Mouse (Mus musculus): ENCODE measurements around the gene Dlx1.

Gene Dlx1

GRCm38 (mm10) chr2:71528014-71528713, at the start of gene Dlx1:
TSS of gene Dlx1 (plus strand) at chr2:71528113.
- DNase-seq (ENCODE audit: low read depth, low spot score) = no peak

DNA sequence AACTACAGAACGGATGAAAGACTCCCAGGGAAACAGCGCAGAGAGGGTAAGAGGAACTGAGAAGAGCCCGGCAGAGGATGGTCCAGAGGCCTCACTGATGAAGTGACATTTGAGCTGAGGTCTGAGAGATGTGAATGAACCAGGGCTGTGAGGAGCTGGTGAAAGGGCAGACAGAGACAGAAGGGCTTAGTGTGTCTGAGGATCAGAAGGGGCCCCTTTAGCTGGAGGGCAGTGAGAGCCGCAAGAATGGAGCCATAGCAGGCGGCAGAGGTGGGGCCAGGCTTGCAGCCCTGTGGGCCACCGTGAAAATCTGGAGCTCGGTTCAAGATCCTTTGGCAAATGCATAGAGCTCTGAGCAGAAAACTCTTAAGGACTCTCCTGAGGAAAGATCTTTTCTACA, 48.0 kb upstream of the Dlx1 start:
- DNase-seq (ENCODE audit: low read depth, low spot score) = no peak

- DNase-seq (ENCODE audit: low read depth, low spot score) = no peak
Measured at GRCm38 (mm10) chr2:71481825-71482224, 46.1 kb upstream of the Dlx1 start.

GRCm38 (mm10) chr2:71483046-71483716, 44.7 kb upstream of the Dlx1 start:
- DNase-seq (ENCODE audit: low read depth, low spot score) = no peak

DNA sequence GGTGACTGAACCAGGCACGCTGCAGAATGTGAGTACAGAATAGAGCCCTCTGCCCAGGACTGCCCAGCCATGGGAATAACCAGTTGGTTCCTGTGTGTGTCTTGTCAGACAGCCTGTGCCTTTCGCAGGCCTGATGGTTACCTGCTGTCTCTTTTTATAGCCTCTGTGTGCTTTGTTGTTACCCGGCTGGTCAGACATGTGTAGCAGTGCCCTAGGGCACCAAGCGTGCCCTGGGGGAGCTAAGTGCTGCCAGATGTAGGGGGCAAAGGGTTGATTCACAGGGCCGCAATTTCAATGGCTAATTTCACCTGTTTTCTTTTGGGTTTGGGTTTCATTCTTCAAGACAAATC, 44.2 kb upstream of the Dlx1 start:
- DNase-seq (ENCODE audit: low read depth, low spot score) = no peak

DNA sequence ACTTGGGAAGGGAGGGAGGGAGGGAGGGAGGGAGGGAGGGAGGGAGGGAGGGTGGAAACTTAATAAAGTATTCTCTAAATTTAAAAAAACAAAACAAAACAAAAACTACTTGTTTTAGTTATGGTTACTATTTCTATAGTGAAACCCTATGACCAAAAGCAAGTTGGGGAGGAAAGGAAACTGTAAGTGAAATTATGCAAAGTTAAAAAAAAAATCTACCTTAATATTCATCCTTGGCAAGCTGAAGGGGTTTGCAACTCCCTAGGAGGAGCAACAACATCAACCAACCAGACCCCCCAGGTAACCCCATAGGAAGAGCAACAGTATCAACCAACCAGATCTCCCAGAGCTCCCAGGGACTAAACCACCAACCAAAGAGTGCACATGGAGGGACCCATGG, 36.6 kb upstream of the Dlx1 start:
- no peak for DNase-seq (ENCODE audit: low read depth, low spot score)

DNA sequence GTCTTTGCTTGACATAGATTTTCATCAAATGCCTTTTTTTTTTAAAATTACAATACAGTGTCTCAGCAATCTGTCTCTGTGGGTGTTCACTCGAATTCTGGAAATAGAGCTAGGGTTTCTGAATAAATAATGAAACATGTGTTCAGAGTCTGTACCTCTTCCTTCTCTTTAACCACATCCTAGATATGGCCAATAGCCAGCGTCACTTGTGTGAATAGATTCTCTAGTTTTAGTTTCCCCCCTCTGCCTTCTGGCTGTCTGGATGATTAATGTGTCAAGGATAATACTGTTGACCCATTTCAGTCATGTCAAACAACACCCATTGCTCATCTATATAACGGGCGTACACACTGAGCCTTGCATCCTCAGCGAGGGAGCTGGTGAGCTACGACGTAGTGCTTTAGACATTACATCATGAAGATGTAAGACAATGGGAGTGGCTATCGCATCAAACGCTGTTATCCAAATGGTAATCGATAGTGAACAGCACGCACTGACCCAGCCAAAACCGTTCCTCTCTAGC, 34.7 kb upstream of the Dlx1 start:
- DNase-seq (ENCODE audit: low read depth, low spot score) = no peak

DNA sequence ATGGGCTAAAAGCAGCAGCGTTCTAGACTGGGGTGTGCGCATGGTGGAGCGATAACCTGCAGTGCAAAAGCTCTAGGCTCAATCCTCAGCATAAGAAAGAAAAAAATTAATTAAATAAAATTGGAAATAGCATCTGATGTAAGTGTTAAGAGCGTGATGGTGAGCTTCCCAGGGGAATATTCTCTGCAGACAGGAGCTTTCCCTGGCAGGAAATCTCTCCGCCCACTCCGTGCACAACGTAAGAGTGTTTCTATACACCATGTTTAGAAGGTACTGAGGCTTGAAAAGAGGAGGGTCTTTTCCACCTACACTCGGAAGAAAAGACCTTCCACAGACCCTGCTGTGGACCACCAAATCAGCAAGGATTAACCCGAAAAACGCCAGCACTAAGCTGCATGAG, 33.4 kb upstream of the Dlx1 start:
- DNase-seq (ENCODE audit: low read depth, low spot score) = no peak

- DNase-seq (ENCODE audit: low read depth, low spot score) = no peak
Measured at GRCm38 (mm10) chr2:71494971-71495370, 32.9 kb upstream of the Dlx1 start.

DNA sequence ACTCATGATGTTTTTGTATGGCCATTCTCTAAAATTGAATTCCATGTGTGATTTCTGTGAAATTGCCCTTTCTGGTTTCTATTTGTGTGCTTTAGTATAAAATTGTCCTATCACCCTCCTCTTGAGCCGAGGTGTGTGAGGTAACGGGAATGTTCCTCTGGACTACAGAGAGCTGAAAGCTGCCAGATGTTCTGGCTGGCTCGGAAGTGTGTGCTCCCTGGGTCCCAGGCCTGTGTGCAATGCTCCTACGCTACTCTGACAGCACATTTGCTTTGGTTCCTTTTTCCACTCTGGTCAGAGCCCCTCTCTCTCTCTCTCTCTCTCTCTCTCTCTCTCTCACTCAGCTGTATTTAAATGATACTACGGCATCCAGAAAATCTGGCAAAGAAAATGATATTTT, 30.7 kb upstream of the Dlx1 start:
- DNase-seq (ENCODE audit: low read depth, low spot score) = no peak

DNA sequence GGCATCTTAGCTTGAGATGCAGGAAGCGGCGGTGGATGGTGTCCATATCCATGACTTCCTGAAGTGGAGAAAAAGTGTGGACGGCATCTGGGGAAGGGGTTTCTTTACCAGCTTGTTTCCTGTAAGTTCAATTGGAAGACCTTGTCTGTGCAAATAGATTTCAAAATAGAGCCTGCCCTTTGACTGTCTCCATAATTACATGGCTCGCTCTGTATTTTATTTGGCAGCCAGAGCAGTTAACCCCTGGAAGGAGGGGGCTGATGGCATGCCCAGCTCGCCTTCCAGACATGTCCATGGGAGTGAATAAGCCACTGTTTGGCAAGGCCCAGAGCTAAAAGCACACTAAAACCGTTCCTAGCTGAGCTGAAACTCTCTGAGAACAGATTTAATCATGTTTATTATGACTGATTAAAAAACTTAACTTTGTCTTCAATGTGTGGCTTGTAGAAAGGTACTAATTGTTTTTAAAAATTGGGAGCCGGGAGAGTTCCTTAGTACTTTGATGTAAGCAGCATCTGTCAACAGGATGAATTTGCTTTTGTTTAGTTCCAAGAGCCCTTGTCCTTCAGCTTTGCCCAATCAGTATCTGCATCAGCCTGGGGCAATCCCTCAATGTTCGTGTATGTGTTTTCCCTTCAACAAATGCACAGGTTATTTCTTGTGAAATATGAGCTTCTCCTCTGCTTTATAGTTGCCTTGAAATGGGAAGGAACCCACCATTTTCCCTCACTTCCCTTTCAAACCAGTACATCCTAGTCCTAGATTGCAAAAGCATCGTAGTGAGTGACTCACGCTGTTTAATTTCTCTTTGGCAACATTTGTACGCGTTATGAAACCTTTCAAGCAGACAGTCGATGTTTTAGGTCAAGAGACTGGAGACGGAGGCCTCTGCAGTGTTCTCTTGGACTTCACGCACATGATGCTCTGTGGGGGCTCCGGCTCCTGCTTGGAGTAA, 28.4 kb upstream of the Dlx1 start:
- DNase-seq (ENCODE audit: low read depth, low spot score) = peak; percentile 11

DNA sequence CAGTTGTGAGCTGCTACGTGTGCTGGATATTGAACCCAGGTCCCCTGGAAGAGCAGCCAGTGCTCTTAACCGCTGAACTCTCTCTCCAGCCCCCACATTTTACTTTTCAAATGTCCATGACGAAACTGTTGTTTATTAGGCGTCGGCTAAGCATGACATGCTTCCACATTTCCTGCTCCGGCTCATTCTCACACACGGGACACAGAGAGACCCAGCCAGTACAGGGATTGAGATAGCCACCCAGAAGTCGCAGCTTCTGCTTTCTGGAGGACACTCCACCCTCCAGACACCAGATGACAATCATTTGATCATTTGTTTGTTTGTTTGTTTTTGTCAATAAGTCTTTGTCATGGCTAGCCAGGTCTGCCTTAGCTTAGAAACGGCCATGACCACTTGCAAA, 23.1 kb upstream of the Dlx1 start:
- no peak for DNase-seq (ENCODE audit: low read depth, low spot score)

- no peak for DNase-seq (ENCODE audit: low read depth, low spot score)
Measured at GRCm38 (mm10) chr2:71511209-71511608, 16.7 kb upstream of the Dlx1 start.

GRCm38 (mm10) chr2:71512326-71512725, 15.6 kb upstream of the Dlx1 start:
- DNase-seq (ENCODE audit: low read depth, low spot score) = no peak

DNA sequence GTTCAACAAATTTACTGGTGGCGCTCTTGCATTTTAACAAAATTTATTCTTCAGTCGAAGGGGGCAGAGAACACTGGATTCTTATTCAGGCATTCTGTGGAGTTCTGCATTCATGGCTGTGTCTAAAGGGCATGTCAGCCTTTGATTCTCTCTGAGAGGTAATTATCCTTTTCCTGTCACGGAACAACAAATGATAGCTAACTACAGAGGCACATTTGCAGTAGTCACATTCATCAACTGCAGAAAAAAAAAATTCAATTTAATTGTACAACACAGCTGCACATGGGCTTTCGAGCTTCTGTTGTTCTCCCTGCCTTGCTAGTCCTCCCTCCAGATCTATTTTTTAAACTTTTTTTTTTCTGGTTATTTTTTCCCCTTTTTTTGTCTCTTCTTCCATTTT, 10.9 kb upstream of the Dlx1 start:
- DNase-seq (ENCODE audit: low read depth, low spot score) = no peak

DNA sequence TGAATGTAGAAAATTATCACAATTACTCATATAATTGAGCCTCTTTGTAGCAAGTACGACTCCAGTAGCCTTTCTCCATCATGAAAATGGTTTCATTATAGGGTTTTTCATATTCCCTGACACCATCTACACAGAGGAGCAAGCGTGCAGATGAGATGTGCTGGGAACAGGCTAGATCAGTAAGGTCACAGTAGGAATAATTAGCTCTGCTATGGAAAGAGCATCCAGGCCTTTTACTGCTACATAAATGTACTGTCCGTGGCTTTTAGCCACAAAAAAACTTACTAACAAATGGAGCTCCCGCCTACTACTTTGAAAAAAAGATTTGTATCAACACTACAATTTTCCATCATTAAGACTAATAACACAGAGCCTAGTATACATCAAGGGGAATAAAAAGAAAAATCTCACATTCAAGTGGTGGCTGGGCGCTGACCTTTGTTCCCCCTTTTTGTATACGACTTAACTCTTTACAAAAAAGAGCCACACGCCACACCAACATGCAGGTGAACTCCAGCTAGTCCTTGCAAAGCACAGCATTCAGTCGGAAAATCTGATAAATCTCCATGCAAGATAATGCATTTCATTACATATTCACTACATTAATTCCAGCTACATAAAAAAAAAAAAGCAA, 10.3 kb upstream of the Dlx1 start:
- DNase-seq (ENCODE audit: low read depth, low spot score) = no peak

GRCm38 (mm10) chr2:71522871-71523270, 5.0 kb upstream of the Dlx1 start:
- no peak for DNase-seq (ENCODE audit: low read depth, low spot score)

DNA sequence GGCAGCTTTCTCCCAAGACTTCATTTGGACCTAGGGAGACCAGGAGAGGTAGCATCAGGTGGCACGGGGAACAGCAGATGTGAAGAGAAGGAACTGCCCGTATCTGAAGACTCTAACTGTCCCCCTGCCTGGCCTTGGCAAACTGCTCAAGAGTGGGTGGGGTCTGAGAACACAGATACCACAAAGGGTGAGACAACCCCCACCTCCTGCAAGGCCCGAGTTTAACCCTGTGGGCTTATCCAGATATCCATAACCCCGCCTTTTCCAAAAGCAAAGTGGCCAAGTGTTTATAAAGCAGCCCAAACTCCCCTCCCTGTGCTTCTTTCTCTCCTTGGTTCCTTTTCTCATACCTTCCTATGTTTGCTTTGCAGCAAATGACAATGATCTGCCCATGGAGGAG, 4.5 kb upstream of the Dlx1 start:
- no peak for DNase-seq (ENCODE audit: low read depth, low spot score)

DNA sequence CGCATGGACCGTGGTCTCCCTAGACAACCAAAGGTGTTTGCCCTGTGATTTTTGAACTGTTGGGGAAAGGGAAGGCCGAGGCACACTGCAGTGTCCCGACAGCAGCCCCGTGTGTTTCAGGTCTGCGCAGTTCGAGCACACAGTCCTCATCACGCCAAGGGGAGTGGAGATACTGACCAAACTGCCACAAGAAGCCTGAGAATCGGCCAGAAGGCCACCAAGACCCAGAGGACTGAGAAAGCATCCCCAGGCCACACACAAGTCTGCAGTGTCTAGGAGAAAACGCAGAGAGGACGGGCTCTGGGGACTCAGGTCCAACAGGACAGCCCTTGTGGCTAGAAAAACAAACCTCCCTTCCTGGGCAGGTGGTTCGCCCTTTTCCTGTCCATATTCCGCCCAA, 3.1 kb upstream of the Dlx1 start:
- no peak for DNase-seq (ENCODE audit: low read depth, low spot score)

DNA sequence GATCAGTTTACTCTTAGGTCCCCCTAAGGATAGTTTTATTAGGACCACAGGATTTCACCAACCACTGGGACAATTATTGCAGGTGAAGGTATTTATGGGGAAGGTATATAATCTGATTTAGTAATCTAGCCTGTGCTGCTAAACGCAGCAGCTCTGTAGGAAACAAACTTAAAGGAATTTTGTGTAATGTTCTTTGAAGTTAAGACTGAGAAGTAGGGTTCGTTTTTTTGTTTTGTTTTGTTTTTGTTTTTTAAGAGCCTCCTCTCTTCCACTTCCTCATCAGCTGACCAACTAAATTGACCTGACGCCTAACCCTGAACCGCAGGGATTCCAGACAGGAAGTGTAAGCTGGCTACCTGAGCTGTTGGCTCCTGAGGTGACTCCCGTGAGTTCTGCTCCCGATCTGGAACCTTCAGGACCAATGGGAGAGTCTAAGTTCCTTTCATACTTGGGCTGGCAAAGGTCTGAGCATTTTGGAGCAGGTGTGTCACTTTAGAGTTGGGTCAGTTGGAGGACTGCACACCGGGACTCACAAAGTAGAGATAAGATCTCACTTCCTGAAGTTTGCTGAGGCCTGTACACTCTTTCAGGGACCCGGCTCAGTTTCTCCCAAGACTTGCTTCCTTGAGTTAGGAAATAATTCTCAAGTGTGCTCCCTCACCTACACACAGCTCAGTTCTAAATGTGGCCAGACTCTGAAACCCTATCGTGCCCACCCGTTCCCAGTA, 1.2 kb upstream of the Dlx1 start:
- no peak for DNase-seq (ENCODE audit: low read depth, low spot score)

- no peak for DNase-seq (ENCODE audit: low read depth, low spot score)
Measured at GRCm38 (mm10) chr2:71527323-71528013, 445 bp upstream of the Dlx1 start.
